Mouse (Mus musculus) stomach, postnatal 0 days (tissue): ENCODE results near the gene Ears2. TPM values are rescaled to one million over a fixed set of nuclear protein-coding genes. Genes with fewer than 3 reads are reported as not detected.

Experiments used
- ATAC-seq: fragments of 200-750 bp; cut with Nextera tagmentation; 2 replicates; pipeline ENCODE4 v1.8.0; 2017; ENCODE audit not compliant: low FRiP score, low TSS enrichment
- DNase-seq: peaks from one replicate; pipeline ENCODE4 v3.0.0-alpha.2; 2016; ENCODE audit warnings: low spot score
- H3K27ac ChIP-seq: fragments of 300-500 bp; sonication (generic); replicated peaks from 2 replicates; pipeline ENCODE4 v1.5.1; 2014; ENCODE audit warnings: mild to moderate bottlenecking, control low read depth
- H3K27me3 ChIP-seq: fragments of 300-500 bp; sonication (generic); 2 replicates; pipeline ENCODE4 v1.6.1; 2014; ENCODE audit warnings: low read length; ENCODE audit not compliant: control insufficient read depth, insufficient read depth
- H3K36me3 ChIP-seq: fragments of 300-500 bp; sonication (generic); 2 replicates; pipeline ENCODE4 v1.6.1; 2014; ENCODE audit warnings: low read length, mixed read lengths; ENCODE audit not compliant: control insufficient read depth, insufficient read depth
- H3K4me1 ChIP-seq: fragments of 300-500 bp; sonication (generic); replicated peaks from 2 replicates; pipeline ENCODE4 v1.6.1; 2014; ENCODE audit warnings: antibody characterized with exemption; ENCODE audit not compliant: control insufficient read depth, insufficient read depth
- H3K4me2 ChIP-seq: fragments of 300-500 bp; sonication (generic); replicated peaks from 2 replicates; pipeline ENCODE4 v1.6.1; 2014; ENCODE audit warnings: low read depth, mild to moderate bottlenecking, control low read depth, moderate library complexity
- H3K4me3 ChIP-seq: fragments of 300-500 bp; sonication (generic); 2 replicates; pipeline ENCODE4 v1.5.1; 2014; ENCODE audit warnings: low read depth, low read length, control low read depth
- H3K9ac ChIP-seq: fragments of 300-500 bp; sonication (generic); 2 replicates; pipeline ENCODE4 v1.6.1; 2014; ENCODE audit warnings: mild to moderate bottlenecking, low read length, control low read depth, mixed read lengths
- H3K9me3 ChIP-seq: fragments of 300-500 bp; sonication (generic); 2 replicates; pipeline ENCODE4 v1.6.1; 2016; ENCODE audit warnings: low read length; ENCODE audit not compliant: control insufficient read depth
- CTCF ChIP-seq: IDR thresholded peaks from 2 replicates; pipeline ENCODE4 v1.5.1; 2016; ENCODE audit warnings: antibody characterized with exemption, low read depth, mild to moderate bottlenecking, moderate library complexity
- EP300 ChIP-seq: optimal IDR thresholded peaks from 2 replicates; pipeline ENCODE3; 2016; ENCODE audit warnings: antibody characterized with exemption
- WGBS: fragments of 180-500 bp; shearing (Covaris S2); extraction: QIAGEN DNeasy Blood & Tissue Kit; methylation state at CpG from one replicate; pipeline ENCODE4 v1.1.7; 2014; 5-methylcytosine and 5-hydroxymethylcytosine counted together
- polyA plus RNA-seq: library from polyadenylated mRNA; unstranded; fragments of >200 nt; fragmentation: Nextera tagmentation; extraction: Ambion mirVana; gene quantifications from 2 replicates; pipeline ENCODE4 v1.2.1, GENCODE M21; 2015

The Ears2 gene
- polyA plus RNA-seq, 1 experiment from 2014 or later = 10.7 TPM

DNA sequence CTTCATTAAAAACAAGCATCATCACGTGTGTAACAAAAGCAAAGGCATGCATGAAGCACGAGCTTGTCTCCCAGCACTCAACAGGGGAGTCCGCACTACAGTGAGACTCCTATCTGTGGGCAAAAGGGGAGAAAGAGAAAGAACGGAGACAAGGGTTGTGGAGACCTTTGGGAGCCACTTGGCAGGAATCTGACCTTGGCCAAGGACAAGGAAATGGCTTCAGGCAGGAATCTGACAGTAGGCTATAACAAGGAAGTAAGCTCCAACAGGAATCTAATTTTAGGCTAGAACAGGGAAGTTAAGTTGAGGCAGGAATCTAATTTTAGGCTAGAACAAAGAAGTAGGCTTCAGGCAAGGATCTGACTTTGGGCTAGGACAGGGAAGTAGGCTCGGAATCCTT is 71.1 kb downstream of the Ears2 start:
- Histone ChIP-seq H3K27me3 (no peaks in the 10 kb centered on the region), H3K4me1 (no peaks in the 10 kb centered on the region), H3K4me3 (no peak overlapping the region), H3K9me3 (no peaks in the 10 kb centered on the region), H3K9ac (no peak overlapping the region), H3K4me2 (no peak overlapping the region), H3K27ac (no peak overlapping the region), H3K36me3 (peaks cover 22% of the 10 kb centered on the region)
- WGBS = 90% methylated on average over 5 of the region's 5 CpGs
- ATAC-seq = no peak
- TF ChIP-seq EP300 = no peak
- no peak for TF ChIP-seq CTCF
- DNase-seq = no peak

Other genes with a start within 250 kb of the Ears2 start
- 10.1 and 10.8 TPM in 2 replicates for gene Scnn1b, start 202.2 kb downstream of the Ears2 start, polyA plus RNA-seq
- gene Cog7, start 85.6 kb downstream of the Ears2 start, polyA plus RNA-seq = 14.1 and 14.5 TPM in 2 replicates
- 31.5 and 33.5 TPM in 2 replicates for gene Gga2, start 46.0 kb downstream of the Ears2 start, polyA plus RNA-seq
- gene Ubfd1, start 88 bp downstream of the Ears2 start, polyA plus RNA-seq = 22.8 and 23.7 TPM in 2 replicates
- gene Ndufab1, start 34.6 kb upstream of the Ears2 start, polyA plus RNA-seq = 582 and 605 TPM in 2 replicates
- gene Palb2, start 65.7 kb upstream of the Ears2 start, polyA plus RNA-seq = 4.5 and 5.2 TPM in 2 replicates
- gene Dctn5, start 65.8 kb upstream of the Ears2 start, polyA plus RNA-seq = 66.0 and 68.0 TPM in 2 replicates
- gene Plk1, start 92.2 kb upstream of the Ears2 start, polyA plus RNA-seq = 20.5 and 26.9 TPM in 2 replicates
- gene Ern2, start 118.9 kb upstream of the Ears2 start, polyA plus RNA-seq = 33.5 and 37.3 TPM in 2 replicates
- 1.1 and 1.7 TPM in 2 replicates for gene Chp2, start 152.2 kb upstream of the Ears2 start, polyA plus RNA-seq
- gene Prkcb, start 221.5 kb upstream of the Ears2 start, polyA plus RNA-seq = 7.9 and 8.2 TPM in 2 replicates